Mouse (Mus musculus) liver, embryonic 14.5 days (tissue): ENCODE measurements around the gene Crip3.

ENCODE experiments used
- CTCF ChIP-seq: IDR thresholded peaks from 2 replicates; pipeline ENCODE4 v1.5.1; 2016; ENCODE audit warnings: antibody characterized with exemption, low read depth, control low read depth
- EP300 ChIP-seq: IDR thresholded peaks from 2 replicates; pipeline ENCODE4 v1.6.1; 2016; ENCODE audit warnings: antibody characterized with exemption, low read depth

- TF ChIP-seq CTCF (no peak), EP300 (no peak)
These were observed at the start of gene Crip3 for GRCm38 (mm10) chr17:46428761-46429414.
